Mouse (Mus musculus): ENCODE measurements at regions not wholly inside any gene's neighbourhood (a gene's known extent, or its start where the extent isn't known, plus 50 kb on each side); places are given as distances from the start of the nearest gene placed in this dataset.

DNA sequence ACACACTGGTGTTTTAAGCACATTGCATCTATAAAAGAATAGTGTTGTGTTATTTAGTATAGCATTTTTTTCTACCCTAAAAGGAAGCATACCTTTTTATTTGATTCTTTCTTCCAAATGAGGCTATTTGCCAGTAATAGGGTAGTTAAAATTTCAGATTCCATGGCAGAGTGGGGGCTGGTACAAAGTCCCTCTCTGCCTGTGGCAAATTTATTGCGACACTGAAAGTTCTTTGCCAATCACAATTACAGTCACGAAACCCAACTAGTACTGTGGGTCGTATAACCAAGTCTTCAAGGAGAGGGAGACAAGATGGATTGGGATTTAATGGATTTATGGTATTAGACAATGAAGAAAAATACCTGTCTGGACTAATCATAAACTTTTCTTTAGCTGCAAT, 51.9 kb upstream of the Esrrg start:
- H3K4me1 ChIP-seq (ENCODE audit: insufficient read depth, low read length) = no peaks in the 10 kb centered on the region
- no peaks in the 10 kb centered on the region for H3K36me3 ChIP-seq (ENCODE audit: insufficient read depth, low read length)
- no peak overlapping the region for H3K27ac ChIP-seq (ENCODE audit: low read length)
- WGBS = 71% methylated on average over 3 of the region's 3 CpGs
- no peak for ATAC-seq (ENCODE audit: low FRiP score, low TSS enrichment)
- no peak overlapping the region for H3K9ac ChIP-seq (replicated peaks; ENCODE audit: low read length)
- no peak overlapping the region for H3K4me3 ChIP-seq (ENCODE audit: low read length)
- H3K4me2 ChIP-seq (replicated peaks; ENCODE audit: low read depth, low read length) = no peak overlapping the region
- no peaks in the 10 kb centered on the region for H3K9me3 ChIP-seq (ENCODE audit: low read length)
- H3K27me3 ChIP-seq (ENCODE audit: insufficient read depth, low read length) = no peaks in the 10 kb centered on the region

Measured in kidney, embryonic 16.5 days (tissue).